Mouse (Mus musculus): ENCODE data around the gene Cabp2. TPM values are rescaled to one million over a fixed set of nuclear protein-coding genes. Genes with fewer than 3 reads are reported as not detected.

Cabp2 gene
- polyA plus RNA-seq, 1 experiment from 2014 or later = not detected

DNA sequence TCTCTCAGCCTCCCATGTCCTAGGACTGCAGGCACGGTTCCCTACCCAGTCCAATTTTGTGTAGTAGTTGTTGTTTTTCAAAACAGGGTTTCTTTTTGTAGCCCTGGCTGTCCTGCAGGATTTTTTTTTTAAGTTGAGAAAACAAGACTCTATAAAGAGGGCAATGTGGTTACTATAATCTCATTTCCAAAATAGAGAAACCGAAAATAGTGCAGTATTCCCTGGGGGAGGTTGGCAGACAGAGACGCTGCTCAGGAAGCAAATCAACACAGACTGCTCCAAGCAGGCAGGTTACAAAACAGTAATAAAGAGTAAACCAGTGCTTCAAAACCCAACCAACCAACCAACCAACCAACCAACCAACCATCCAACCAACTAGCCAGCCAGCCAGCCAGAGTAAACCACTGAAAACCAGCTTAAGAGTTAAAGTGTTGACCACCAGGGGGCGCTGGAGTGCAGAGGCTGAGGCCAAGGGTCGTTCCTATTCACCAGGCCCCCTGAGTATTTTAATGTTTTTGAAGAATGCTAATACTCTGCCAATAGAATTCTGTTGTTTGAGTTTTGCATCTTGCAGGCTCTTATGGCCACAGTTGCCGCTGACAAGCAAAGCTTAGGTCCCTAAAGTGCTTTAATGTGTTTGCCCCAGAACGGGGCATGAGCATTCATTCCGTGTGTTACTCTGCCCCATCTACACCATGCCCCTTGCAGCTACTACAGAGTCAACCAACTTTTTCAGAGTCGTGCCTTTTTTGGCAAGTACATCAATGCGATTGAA is 29.4 kb upstream of the Cabp2 start:
- no peaks in the 10 kb centered on the region for H3K4me1 ChIP-seq (ENCODE audit: control insufficient read depth, insufficient read depth, low read length)
- 50% methylated on average over 10 of the region's 10 CpGs for WGBS
- H3K27me3 ChIP-seq (replicated peaks; ENCODE audit: control insufficient read depth, insufficient read depth, low read length) = no peaks in the 10 kb centered on the region
- no peaks in the 10 kb centered on the region for H3K36me3 ChIP-seq (ENCODE audit: control insufficient read depth, insufficient read depth, low read length)
- ATAC-seq (ENCODE audit: low read depth) (no peak), DNase-seq (ENCODE audit: low spot score) (peak; percentile 35)
- no peaks in the 10 kb centered on the region for H3K9me3 ChIP-seq (ENCODE audit: control insufficient read depth, low read length)
- no peak overlapping the region; the same call in 1 of the 2 replicates for H3K9ac ChIP-seq (ENCODE audit: low read depth, low read length)
- H3K4me3 ChIP-seq (ENCODE audit: low read depth, low read length) = no peak overlapping the region
- H3K4me2 ChIP-seq (ENCODE audit: low read depth, low read length) = no peak overlapping the region
- no peak overlapping the region for H3K27ac ChIP-seq (replicated peaks; ENCODE audit: low read depth, low read length)

DNA sequence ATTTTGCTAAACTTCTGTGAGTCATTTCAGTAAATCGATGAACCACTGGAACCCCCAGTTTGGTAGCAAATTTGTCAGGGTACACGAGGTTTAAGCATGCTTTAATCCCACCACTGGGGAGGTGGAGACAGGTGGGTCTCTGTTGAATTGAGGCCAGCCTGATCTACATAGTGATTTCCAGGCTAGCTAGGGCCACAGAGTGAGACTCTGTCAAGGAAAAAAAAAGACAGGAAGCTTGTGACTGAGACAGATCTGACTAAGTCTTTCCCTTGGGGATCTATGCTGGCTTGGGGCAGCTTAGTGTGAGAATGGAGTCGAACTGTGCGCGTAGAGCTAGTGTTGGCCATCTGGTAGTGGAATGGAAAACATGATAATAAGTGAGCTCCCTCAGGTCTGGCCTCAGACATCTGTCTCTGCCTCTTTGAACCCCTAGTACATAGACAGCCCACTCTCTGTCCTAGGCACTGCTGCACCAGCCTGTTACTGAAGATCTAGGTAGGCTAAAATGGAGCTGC is 28.8 kb upstream of the Cabp2 start:
- no peak overlapping the region for H3K4me3 ChIP-seq (ENCODE audit: low read depth, low read length)
- no peaks in the 10 kb centered on the region for H3K27me3 ChIP-seq (replicated peaks; ENCODE audit: control insufficient read depth, insufficient read depth, low read length)
- DNase-seq (ENCODE audit: low spot score) = no peak
- no peaks in the 10 kb centered on the region for H3K9me3 ChIP-seq (ENCODE audit: control insufficient read depth, low read length)
- H3K9ac ChIP-seq (ENCODE audit: low read depth, low read length) = no peak overlapping the region
- ATAC-seq (ENCODE audit: low read depth) = no peak
- no peak overlapping the region for H3K4me2 ChIP-seq (ENCODE audit: low read depth, low read length)
- H3K27ac ChIP-seq (replicated peaks; ENCODE audit: low read depth, low read length) = no peak overlapping the region
- 62% methylated on average over 5 of the region's 5 CpGs for WGBS
- no peaks in the 10 kb centered on the region for H3K36me3 ChIP-seq (ENCODE audit: control insufficient read depth, insufficient read depth, low read length)
- no peaks in the 10 kb centered on the region for H3K4me1 ChIP-seq (ENCODE audit: control insufficient read depth, insufficient read depth, low read length)

DNA sequence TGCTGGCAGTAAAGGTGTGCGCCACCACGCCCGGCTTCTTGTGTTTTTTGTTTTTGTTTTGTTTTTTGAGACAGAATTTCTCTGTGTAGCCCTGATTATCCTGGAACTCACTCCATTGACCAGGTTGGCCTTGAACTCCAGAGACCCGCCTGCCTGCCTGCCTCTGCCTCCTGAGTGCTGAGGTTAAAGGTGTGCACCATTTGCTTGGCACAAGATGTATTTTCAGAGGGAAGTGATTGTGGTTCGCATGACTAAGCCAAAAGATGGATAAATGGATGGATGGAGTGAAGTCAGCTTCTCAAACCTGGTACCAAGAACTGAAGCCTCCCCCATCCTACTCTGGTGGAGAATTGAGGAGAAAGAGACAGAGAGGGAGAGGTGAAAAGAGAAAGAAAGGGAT is 26.8 kb upstream of the Cabp2 start:
- Histone ChIP-seq H3K9me3 (ENCODE audit: control insufficient read depth, low read length) (no peaks in the 10 kb centered on the region), H3K27me3 (replicated peaks; ENCODE audit: control insufficient read depth, insufficient read depth, low read length) (no peaks in the 10 kb centered on the region), H3K4me3 (ENCODE audit: low read depth, low read length) (no peak overlapping the region), H3K27ac (replicated peaks; ENCODE audit: low read depth, low read length) (no peak overlapping the region), H3K4me2 (ENCODE audit: low read depth, low read length) (no peak overlapping the region), H3K4me1 (ENCODE audit: control insufficient read depth, insufficient read depth, low read length) (no peaks in the 10 kb centered on the region), H3K9ac (ENCODE audit: low read depth, low read length) (no peak overlapping the region), H3K36me3 (ENCODE audit: control insufficient read depth, insufficient read depth, low read length) (no peaks in the 10 kb centered on the region)
- no peak for ATAC-seq (ENCODE audit: low read depth)
- no peak for DNase-seq (ENCODE audit: low spot score)
- WGBS = 87% methylated on average over 5 of the region's 5 CpGs

DNA sequence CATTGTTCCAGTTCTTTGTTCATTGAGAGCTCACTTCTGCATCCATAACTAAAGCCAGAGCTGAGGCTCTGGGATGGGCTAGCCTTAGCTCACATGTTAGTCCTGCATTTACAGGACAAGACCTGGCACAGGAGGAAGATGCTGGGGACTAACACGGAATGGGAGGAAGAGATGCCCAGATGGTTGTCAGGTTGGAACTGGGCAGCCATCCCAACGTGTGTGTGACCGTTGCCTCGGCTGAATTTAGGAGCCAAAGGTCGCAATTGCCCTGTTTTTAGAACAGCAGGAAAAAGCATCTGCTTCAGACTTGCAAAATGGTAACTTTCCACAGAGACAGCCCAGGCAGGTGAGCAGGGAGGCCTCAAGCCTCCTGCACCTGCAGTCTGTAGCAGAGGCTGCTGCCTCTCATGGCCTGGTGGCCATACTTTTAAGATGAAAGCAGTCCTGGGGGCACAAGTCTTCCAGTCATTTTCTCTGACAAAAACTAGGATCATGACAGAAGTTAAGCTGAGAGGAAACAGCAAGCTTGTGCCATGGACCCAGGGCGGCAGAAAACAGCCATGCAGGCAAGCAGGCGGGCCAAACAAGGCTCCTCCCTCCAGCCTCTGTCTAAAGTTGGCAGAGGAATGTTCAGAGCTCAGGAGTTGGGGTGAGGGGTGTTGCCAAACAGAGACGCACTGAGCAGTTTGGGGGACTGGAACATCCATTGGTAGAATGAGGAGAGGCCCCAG is 26.0 kb upstream of the Cabp2 start:
- no peaks in the 10 kb centered on the region for H3K36me3 ChIP-seq (ENCODE audit: control insufficient read depth, insufficient read depth, low read length)
- no peak overlapping the region for H3K4me3 ChIP-seq (ENCODE audit: low read depth, low read length)
- DNase-seq (ENCODE audit: low spot score) = no peak
- no peaks in the 10 kb centered on the region for H3K27me3 ChIP-seq (replicated peaks; ENCODE audit: control insufficient read depth, insufficient read depth, low read length)
- H3K4me1 ChIP-seq (ENCODE audit: control insufficient read depth, insufficient read depth, low read length) = no peaks in the 10 kb centered on the region
- no peak overlapping the region for H3K4me2 ChIP-seq (ENCODE audit: low read depth, low read length)
- H3K9me3 ChIP-seq (ENCODE audit: control insufficient read depth, low read length) = no peaks in the 10 kb centered on the region
- no peak overlapping the region for H3K27ac ChIP-seq (replicated peaks; ENCODE audit: low read depth, low read length)
- WGBS = 73% methylated on average over 8 of the region's 8 CpGs
- ATAC-seq (ENCODE audit: low read depth) = no peak
- H3K9ac ChIP-seq (ENCODE audit: low read depth, low read length) = no peak overlapping the region

DNA sequence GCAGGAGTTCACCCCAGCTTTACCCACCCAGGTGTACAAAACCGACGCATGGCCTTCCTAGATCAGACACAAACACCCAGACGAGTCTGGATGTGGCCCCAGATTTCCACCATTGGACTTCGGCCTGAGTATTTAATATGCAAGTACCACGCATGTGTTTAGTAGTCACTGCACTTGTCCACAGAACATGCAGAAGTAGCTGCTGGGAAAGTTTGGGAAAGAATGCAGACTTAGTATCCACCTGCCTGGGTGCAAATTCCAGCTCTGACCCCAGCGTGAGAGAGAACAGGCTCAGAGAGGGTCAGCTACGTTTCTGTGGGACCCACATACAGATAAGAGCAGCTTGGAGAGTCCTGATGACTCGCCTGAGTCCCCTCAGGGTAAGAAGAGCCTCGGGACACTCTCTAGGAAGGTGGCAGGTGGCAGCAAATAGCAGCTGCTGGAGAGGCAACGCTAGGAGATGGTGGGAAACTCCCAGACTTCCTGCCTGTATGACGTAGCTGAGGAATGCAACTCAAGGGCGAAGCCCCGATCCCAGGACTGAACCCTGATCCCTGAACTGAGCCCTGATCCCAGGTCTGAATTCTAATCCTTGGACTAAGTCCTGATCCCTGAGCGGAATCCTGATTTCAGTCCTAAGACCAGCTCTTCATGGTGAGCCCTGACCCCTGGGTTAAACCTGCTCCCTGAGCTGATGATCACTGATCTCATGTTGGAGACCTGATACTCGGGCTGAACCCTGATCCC is 25.3 kb upstream of the Cabp2 start:
- Histone ChIP-seq H3K9ac (ENCODE audit: low read depth, low read length) (no peak overlapping the region), H3K4me2 (ENCODE audit: low read depth, low read length) (no peak overlapping the region), H3K9me3 (ENCODE audit: control insufficient read depth, low read length) (no peaks in the 10 kb centered on the region), H3K4me1 (ENCODE audit: control insufficient read depth, insufficient read depth, low read length) (no peaks in the 10 kb centered on the region), H3K4me3 (ENCODE audit: low read depth, low read length) (no peak overlapping the region), H3K27ac (replicated peaks; ENCODE audit: low read depth, low read length) (no peak overlapping the region), H3K27me3 (replicated peaks; ENCODE audit: control insufficient read depth, insufficient read depth, low read length) (no peaks in the 10 kb centered on the region), H3K36me3 (ENCODE audit: control insufficient read depth, insufficient read depth, low read length) (no peaks in the 10 kb centered on the region)
- WGBS = 44% methylated on average over 15 of the region's 15 CpGs
- ATAC-seq (ENCODE audit: low read depth) = no peak
- peak; percentile 31 for DNase-seq (ENCODE audit: low spot score)

DNA sequence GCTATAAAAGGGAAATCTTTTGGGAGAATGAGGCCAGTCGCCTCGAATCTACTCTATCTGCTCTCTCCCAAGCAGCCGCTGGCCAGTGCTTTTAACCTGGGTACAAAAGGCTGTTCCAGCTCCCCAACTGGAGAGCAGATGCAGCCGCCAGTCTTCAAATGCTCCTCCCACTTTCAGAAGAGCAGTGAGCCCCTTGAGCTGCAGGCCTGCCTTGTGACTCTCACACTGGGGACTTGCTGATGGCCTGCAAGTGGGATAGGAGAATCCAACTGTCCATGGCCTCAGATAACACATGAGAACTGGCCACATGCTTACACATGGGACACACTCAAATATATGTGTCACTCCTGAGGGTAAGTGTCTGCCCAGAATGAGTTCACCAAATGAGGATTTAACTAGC is 24.7 kb upstream of the Cabp2 start:
- Histone ChIP-seq H3K27ac (replicated peaks; ENCODE audit: low read depth, low read length) (no peak overlapping the region), H3K4me1 (ENCODE audit: control insufficient read depth, insufficient read depth, low read length) (no peaks in the 10 kb centered on the region), H3K27me3 (replicated peaks; ENCODE audit: control insufficient read depth, insufficient read depth, low read length) (no peaks in the 10 kb centered on the region), H3K36me3 (ENCODE audit: control insufficient read depth, insufficient read depth, low read length) (no peaks in the 10 kb centered on the region), H3K9me3 (ENCODE audit: control insufficient read depth, low read length) (no peaks in the 10 kb centered on the region), H3K4me2 (ENCODE audit: low read depth, low read length) (no peak overlapping the region), H3K4me3 (ENCODE audit: low read depth, low read length) (no peak overlapping the region), H3K9ac (ENCODE audit: low read depth, low read length) (no peak overlapping the region)
- 31% methylated on average over 4 of the region's 4 CpGs for WGBS
- ATAC-seq (ENCODE audit: low read depth) (no peak), DNase-seq (ENCODE audit: low spot score) (no peak)

DNA sequence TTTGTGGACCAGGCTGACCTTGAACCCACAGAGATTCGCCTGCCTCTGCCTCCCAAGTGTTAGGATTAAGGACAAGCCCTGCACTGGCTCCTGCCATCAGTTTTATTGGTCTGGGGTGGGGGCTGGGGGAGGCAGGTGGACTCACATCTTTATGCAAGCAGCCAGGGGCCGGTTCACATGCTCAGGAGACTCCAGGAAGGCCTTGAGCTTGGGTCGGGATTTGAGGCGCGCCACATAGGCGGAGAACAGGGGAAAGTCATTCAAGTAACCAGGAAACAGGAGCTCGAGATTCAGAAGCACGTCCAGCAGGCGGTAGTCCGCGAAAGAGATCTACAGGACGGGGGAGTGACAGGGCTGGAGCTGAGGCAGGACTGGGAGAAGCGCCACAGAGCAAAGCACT is 24.0 kb upstream of the Cabp2 start:
- H3K9ac ChIP-seq (ENCODE audit: low read depth, low read length) = no peak overlapping the region
- ATAC-seq (ENCODE audit: low read depth) = no peak
- DNase-seq (ENCODE audit: low spot score) = no peak
- WGBS = 78% methylated on average over 13 of the region's 13 CpGs
- H3K27me3 ChIP-seq (replicated peaks; ENCODE audit: control insufficient read depth, insufficient read depth, low read length) = no peaks in the 10 kb centered on the region
- H3K27ac ChIP-seq (replicated peaks; ENCODE audit: low read depth, low read length) = no peak overlapping the region
- H3K9me3 ChIP-seq (ENCODE audit: control insufficient read depth, low read length) = no peaks in the 10 kb centered on the region
- no peak overlapping the region for H3K4me3 ChIP-seq (ENCODE audit: low read depth, low read length)
- no peaks in the 10 kb centered on the region for H3K4me1 ChIP-seq (ENCODE audit: control insufficient read depth, insufficient read depth, low read length)
- H3K36me3 ChIP-seq (ENCODE audit: control insufficient read depth, insufficient read depth, low read length) = no peaks in the 10 kb centered on the region
- no peak overlapping the region for H3K4me2 ChIP-seq (ENCODE audit: low read depth, low read length)

DNA sequence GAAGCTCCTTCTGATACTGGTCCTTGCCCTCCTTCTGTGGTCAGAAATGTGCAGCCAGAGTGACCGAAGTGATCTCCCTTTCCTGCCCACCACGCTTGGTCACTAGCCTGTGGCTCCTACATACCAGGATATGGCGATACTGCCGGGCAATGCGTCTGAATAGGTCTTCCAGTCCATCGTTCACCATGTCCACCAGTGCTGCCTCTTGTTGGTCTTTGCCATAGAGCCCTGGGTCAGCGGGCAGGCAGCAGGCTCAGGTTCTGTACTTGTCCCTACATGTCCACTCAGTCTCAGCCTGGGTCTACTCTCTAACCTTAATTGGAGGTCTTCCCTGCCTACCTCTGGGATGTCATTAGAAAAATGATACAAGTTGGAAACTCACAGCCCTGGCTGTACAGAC is 23.4 kb upstream of the Cabp2 start:
- H3K36me3 ChIP-seq (ENCODE audit: control insufficient read depth, insufficient read depth, low read length) = no peaks in the 10 kb centered on the region
- H3K9me3 ChIP-seq (ENCODE audit: control insufficient read depth, low read length) = no peaks in the 10 kb centered on the region
- H3K4me2 ChIP-seq (ENCODE audit: low read depth, low read length) = no peak overlapping the region
- no peaks in the 10 kb centered on the region for H3K27me3 ChIP-seq (replicated peaks; ENCODE audit: control insufficient read depth, insufficient read depth, low read length)
- WGBS = 92% methylated on average over 7 of the region's 7 CpGs
- ATAC-seq (ENCODE audit: low read depth) (no peak), DNase-seq (ENCODE audit: low spot score) (no peak)
- H3K4me3 ChIP-seq (ENCODE audit: low read depth, low read length) = no peak overlapping the region
- H3K27ac ChIP-seq (replicated peaks; ENCODE audit: low read depth, low read length) = no peak overlapping the region
- no peak overlapping the region for H3K9ac ChIP-seq (ENCODE audit: low read depth, low read length)
- H3K4me1 ChIP-seq (ENCODE audit: control insufficient read depth, insufficient read depth, low read length) = no peaks in the 10 kb centered on the region
